Mouse (Mus musculus) stomach, embryonic 14.5 days (tissue): ENCODE data around the gene Phkg1. TPM values are rescaled to one million over a fixed set of nuclear protein-coding genes. Genes with fewer than 3 reads are reported as not detected.

Source experiments
- ATAC-seq: fragments of 200-750 bp; cut with Nextera tagmentation; 2 replicates; pipeline ENCODE4 v1.8.0; 2017; ENCODE audit warnings: low read depth, moderate TSS enrichment; ENCODE audit not compliant: insufficient number of reproducible peaks, insufficient read depth, low FRiP score
- H3K27ac ChIP-seq: fragments of 300-500 bp; sonication (generic); 2 replicates; pipeline ENCODE4 v1.5.1; 2014; ENCODE audit warnings: mild to moderate bottlenecking, low read length, moderate library complexity, mixed read lengths
- H3K27me3 ChIP-seq: fragments of 300-500 bp; sonication (generic); 2 replicates; pipeline ENCODE4 v1.6.1; 2014; ENCODE audit warnings: low read length, control low read depth, mixed read lengths; ENCODE audit not compliant: control insufficient read depth, insufficient read depth
- H3K36me3 ChIP-seq: fragments of 300-500 bp; sonication (generic); 2 replicates; pipeline ENCODE4 v1.6.1; 2014; ENCODE audit warnings: mild to moderate bottlenecking, control low read depth, low read length, moderate library complexity, mixed read lengths; ENCODE audit not compliant: control insufficient read depth, insufficient read depth
- H3K4me1 ChIP-seq: fragments of 300-500 bp; sonication (generic); 2 replicates; pipeline ENCODE4 v1.6.1; 2014; ENCODE audit warnings: low read length, control low read depth, mixed read lengths; ENCODE audit not compliant: control insufficient read depth, insufficient read depth
- H3K4me2 ChIP-seq: fragments of 300-500 bp; sonication (generic); replicated peaks from 2 replicates; pipeline ENCODE4 v1.6.1; 2014; ENCODE audit warnings: low read depth, low read length, control low read depth
- H3K4me3 ChIP-seq: fragments of 300-500 bp; sonication (generic); 2 replicates; pipeline ENCODE4 v1.5.1; 2014; ENCODE audit warnings: low read depth, low read length, control low read depth
- H3K9ac ChIP-seq: fragments of 300-500 bp; sonication (generic); replicated peaks from 2 replicates; pipeline ENCODE4 v1.6.1; 2014; ENCODE audit warnings: low read depth, mild to moderate bottlenecking, control low read depth, low read length, moderate library complexity, mixed read lengths
- H3K9me3 ChIP-seq: fragments of 300-500 bp; sonication (generic); 2 replicates; pipeline ENCODE4 v1.6.1; 2016; ENCODE audit warnings: low read depth, low read length, control low read depth; ENCODE audit not compliant: control insufficient read depth
- WGBS: fragments of 180-500 bp; shearing (Covaris S2); extraction: QIAGEN DNeasy Blood & Tissue Kit; methylation state at CpG from one replicate; pipeline ENCODE4 v1.1.7; 2014; 5-methylcytosine and 5-hydroxymethylcytosine counted together
- polyA plus RNA-seq: library from polyadenylated mRNA; unstranded; fragments of >200 nt; fragmentation: Nextera tagmentation; extraction: Ambion mirVana; gene quantifications from 2 replicates; pipeline ENCODE4 v1.2.1, GENCODE M21; 2014

The Phkg1 gene
- polyA plus RNA-seq, 1 experiment from 2014 or later, result not detected

DNA sequence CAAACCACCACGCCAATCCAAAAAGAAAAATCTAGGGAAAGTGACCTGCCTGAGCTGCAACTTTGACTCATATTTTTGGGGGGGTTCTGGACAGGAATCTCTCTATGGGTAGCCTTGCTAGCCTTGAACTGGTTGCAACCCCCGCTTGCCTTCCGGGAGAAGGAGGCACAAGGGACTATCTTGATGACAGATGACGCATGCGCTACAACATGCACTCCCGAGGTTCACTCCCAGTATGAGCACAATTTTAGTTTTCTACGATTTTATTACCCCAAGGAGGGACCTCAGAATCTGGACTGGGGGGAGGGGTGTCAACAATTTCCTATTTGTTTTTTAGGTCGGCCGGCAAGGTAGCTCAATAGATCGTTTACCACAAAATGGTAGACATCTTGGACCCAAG is 12.1 kb downstream of the Phkg1 start:
- Histone ChIP-seq H3K9ac (peak overlapping the region; percentile 66), H3K4me2 (peak overlapping the region; percentile 80), H3K9me3 (no peaks in the 10 kb centered on the region), H3K4me3 (peak overlapping the region; percentile 59), H3K36me3 (peaks cover 15% of the 10 kb centered on the region), H3K27me3 (no peaks in the 10 kb centered on the region), H3K27ac (peak overlapping the region; percentile 88; the same call in 1 of the 2 replicates), H3K4me1 (peaks cover 3% of the 10 kb centered on the region; the same call in 1 of the 2 replicates)
- no peak for ATAC-seq
- 28% methylated on average over 10 of the region's 10 CpGs for WGBS

DNA sequence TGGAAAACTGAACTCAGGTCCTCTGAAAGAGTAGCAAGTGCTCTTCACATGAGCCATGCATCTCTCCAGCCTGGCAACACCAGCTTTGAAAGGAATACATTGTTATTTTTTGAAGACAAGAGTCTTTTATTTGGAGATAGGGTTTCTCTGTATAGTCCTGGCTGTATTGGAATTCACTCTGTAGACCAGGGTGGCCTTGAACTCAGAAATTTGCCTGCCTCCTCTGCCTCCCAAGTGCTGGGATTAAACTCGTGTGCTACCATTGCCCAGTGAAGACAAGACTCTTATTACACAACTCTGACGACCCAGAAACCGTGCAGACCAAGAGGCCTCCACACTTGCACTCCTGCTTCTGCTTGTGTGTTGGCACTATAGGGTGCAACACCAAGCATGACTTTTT is 18.5 kb downstream of the Phkg1 start:
- Histone ChIP-seq H3K4me2 (no peak overlapping the region), H3K9me3 (no peaks in the 10 kb centered on the region), H3K27me3 (no peaks in the 10 kb centered on the region), H3K4me3 (no peak overlapping the region), H3K9ac (no peak overlapping the region), H3K27ac (no peak overlapping the region), H3K4me1 (no peaks in the 10 kb centered on the region), H3K36me3 (peaks cover 24% of the 10 kb centered on the region)
- 73% methylated on average over 3 of the region's 3 CpGs for WGBS
- ATAC-seq, result no peak

DNA sequence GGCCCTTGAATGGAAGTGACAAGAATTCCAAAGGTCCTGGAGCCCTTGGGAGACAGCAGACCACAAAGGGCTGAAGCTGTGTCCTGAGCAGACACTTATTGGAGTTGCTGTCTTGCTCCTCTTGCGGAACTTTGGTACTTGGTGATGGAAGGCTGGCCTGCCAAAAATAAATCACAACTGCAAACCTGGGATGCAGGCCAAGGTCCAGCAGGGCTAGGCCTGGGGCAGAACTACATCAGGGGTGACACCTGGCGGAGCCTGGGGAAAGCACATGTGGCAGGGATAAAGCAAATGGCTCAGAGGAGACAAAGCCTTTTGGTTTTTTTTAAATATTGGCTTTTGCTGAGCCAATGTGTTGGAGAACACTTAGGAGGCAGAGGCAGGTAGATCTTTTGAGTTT is 19.4 kb downstream of the Phkg1 start:
- H3K4me3 ChIP-seq, result no peak overlapping the region
- H3K27ac ChIP-seq, result no peak overlapping the region
- H3K9ac ChIP-seq, result no peak overlapping the region
- ATAC-seq, result no peak
- H3K9me3 ChIP-seq, result no peaks in the 10 kb centered on the region
- WGBS, result 39% methylated on average over 2 of the region's 2 CpGs
- H3K36me3 ChIP-seq, result peaks cover 22% of the 10 kb centered on the region
- H3K4me2 ChIP-seq, result no peak overlapping the region
- H3K4me1 ChIP-seq, result no peaks in the 10 kb centered on the region
- no peaks in the 10 kb centered on the region for H3K27me3 ChIP-seq

DNA sequence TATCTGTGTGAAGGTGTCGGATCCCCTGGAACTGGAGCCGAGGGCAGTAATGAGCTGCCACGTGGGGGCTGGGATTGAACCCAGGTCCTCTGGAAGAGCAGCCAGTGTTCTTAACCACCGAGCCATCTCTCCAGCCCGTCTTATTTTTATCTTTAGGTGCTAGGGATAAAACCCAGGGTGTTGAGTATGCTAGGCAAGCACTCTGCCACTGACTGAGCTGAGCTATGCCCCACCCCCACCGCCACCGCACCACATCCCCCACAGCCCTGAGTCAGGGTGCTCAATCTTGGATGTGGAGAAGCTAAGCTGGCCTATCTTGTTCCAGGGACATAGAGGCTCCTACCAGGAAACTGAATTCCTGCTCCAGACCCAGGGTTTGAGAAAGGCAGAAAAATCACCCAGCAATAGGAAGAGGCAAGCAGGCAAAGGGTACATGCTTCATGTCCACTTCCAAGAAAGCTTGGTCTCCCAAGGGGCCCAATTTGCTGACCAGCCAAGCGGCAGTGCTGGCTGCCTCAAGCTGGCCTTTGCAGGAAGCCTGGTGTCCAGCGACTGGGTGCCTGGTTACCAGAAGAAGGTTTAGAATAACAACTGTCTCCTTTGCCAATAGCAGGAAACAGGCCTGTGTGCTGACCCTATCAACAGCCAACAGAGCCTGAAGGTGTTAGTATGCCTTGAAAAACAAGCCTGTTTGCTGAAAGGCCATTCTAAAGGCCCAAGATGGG is 20.5 kb downstream of the Phkg1 start:
- H3K9ac ChIP-seq, result no peak overlapping the region
- no peak for ATAC-seq
- H3K4me3 ChIP-seq, result no peak overlapping the region
- H3K9me3 ChIP-seq, result no peaks in the 10 kb centered on the region
- H3K27ac ChIP-seq, result no peak overlapping the region
- no peaks in the 10 kb centered on the region for H3K27me3 ChIP-seq
- H3K36me3 ChIP-seq, result peaks cover 15% of the 10 kb centered on the region
- WGBS, result 73% methylated on average over 9 of the region's 9 CpGs
- no peaks in the 10 kb centered on the region for H3K4me1 ChIP-seq
- H3K4me2 ChIP-seq, result no peak overlapping the region

DNA sequence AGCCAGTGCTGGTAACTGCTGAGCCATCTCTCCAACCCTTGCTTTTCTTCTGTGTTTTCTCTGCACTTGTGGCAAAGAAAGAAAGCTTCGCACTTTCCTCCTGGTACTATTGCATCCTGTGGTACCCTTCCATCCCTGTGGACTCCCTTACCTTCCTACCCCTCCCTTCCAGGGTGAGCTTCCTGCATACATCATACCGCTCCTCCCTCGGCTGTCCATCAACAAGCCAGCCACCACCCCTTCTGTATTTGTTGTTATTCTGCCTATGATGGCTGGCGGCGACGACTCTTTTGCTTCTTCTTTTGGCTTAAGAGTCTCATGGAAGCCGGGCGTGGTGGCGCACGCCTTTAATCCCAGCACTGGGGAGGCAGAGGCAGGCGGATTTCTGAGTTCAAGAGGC is 23.3 kb downstream of the Phkg1 start:
- Histone ChIP-seq H3K9ac (no peak overlapping the region), H3K4me3 (no peak overlapping the region), H3K36me3 (no peaks in the 10 kb centered on the region; the same call in 1 of the 2 replicates), H3K9me3 (no peaks in the 10 kb centered on the region), H3K4me1 (no peaks in the 10 kb centered on the region), H3K4me2 (no peak overlapping the region), H3K27me3 (no peaks in the 10 kb centered on the region), H3K27ac (no peak overlapping the region)
- 77% methylated on average over 11 of the region's 11 CpGs for WGBS
- no peak for ATAC-seq

DNA sequence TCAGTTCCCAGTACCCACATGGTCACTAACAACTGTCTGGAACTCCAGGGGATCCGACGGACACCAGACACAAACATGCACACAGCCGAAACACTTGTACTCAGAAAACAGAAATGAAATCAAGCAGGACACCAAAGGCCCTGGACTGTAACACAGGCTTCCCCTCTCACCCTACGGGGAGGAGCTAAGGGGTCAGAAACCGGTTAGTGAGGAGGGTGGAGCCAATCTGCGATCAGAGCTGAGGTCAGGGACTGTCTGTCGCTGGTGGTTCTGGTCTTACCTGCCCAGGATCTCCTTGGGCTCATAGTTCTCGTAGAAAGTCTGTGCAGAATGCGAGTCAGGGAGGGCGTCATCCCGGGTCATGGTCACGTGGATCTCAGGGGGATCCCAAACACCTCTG is 24.4 kb downstream of the Phkg1 start:
- no peaks in the 10 kb centered on the region for H3K9me3 ChIP-seq
- H3K4me3 ChIP-seq, result no peak overlapping the region
- H3K4me1 ChIP-seq, result no peaks in the 10 kb centered on the region
- no peak overlapping the region for H3K4me2 ChIP-seq
- 81% methylated on average over 12 of the region's 12 CpGs for WGBS
- no peak overlapping the region for H3K9ac ChIP-seq
- no peak for ATAC-seq
- H3K36me3 ChIP-seq, result no peaks in the 10 kb centered on the region
- no peak overlapping the region for H3K27ac ChIP-seq
- no peaks in the 10 kb centered on the region for H3K27me3 ChIP-seq

DNA sequence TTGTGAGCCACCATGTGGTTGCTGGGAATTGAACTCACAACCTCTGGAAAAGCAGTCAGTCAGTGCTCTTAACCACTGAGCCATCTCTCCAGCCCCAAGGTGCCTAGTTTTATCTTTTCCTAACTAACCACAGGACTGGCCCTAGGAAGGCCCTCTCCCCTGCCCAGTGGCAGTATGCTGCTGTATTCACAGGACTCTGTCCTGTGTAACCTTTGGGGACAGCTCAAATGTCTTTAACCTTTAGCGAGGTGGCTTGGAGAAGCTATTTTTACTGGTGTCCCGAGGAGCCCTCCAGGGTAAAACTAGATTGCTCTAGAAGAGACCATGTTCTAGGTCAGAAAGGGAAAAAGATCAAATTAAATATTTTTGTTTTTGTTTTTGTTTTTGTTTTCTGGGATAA is 27.1 kb downstream of the Phkg1 start:
- H3K4me1 ChIP-seq, result no peaks in the 10 kb centered on the region
- no peak overlapping the region for H3K27ac ChIP-seq
- H3K4me3 ChIP-seq, result no peak overlapping the region
- no peak for ATAC-seq
- no peaks in the 10 kb centered on the region for H3K27me3 ChIP-seq
- H3K9ac ChIP-seq, result no peak overlapping the region
- H3K4me2 ChIP-seq, result no peak overlapping the region
- no peaks in the 10 kb centered on the region for H3K9me3 ChIP-seq
- 77% methylated on average over 2 of the region's 2 CpGs for WGBS
- H3K36me3 ChIP-seq, result no peaks in the 10 kb centered on the region

DNA sequence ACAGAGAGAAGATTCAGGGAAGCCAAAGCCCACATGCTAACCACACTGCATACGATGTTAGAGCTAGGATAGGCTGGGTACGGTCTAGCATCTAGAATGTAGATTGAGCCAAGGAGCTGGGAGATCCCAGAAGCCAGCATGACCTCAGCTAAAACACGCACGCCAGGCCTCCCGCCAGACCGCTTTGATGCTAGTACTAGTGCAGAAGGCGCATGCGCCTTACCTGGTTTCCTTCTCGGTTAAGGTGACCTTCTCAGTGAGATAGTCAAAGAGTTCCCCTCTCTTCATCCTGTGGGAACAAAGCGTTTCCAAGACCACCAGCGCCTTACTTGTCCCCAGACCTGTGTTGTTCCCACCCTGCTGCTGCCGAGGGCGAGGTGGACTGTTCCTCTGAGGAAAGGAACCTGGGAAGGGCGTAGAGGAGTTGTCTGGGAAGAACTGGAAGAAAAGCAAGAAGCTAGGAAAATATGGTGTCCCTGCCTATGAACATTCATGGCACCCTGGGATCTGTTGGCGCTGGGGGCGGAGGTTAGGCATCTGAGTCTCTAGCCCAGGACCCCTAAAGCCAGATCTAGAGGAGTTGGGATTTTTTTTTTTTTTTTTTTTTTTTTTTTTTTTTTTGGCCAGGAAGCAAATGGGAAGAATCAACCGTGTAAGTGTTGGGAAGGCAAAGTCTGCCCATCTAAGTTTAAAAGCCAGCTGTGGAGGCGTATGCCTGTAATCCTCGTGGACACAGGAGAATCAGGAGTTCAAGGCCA is 28.9 kb downstream of the Phkg1 start:
- H3K36me3 ChIP-seq, result no peaks in the 10 kb centered on the region
- H3K27ac ChIP-seq, result no peak overlapping the region
- H3K4me2 ChIP-seq, result no peak overlapping the region
- H3K9ac ChIP-seq, result no peak overlapping the region
- no peak overlapping the region for H3K4me3 ChIP-seq
- WGBS, result 86% methylated on average over 19 of the region's 19 CpGs
- no peaks in the 10 kb centered on the region for H3K4me1 ChIP-seq
- ATAC-seq, result no peak
- no peaks in the 10 kb centered on the region for H3K9me3 ChIP-seq
- H3K27me3 ChIP-seq, result no peaks in the 10 kb centered on the region
